8 mouse cellular contexts compared by ENCODE assay signal in the genomic region with DNA sequence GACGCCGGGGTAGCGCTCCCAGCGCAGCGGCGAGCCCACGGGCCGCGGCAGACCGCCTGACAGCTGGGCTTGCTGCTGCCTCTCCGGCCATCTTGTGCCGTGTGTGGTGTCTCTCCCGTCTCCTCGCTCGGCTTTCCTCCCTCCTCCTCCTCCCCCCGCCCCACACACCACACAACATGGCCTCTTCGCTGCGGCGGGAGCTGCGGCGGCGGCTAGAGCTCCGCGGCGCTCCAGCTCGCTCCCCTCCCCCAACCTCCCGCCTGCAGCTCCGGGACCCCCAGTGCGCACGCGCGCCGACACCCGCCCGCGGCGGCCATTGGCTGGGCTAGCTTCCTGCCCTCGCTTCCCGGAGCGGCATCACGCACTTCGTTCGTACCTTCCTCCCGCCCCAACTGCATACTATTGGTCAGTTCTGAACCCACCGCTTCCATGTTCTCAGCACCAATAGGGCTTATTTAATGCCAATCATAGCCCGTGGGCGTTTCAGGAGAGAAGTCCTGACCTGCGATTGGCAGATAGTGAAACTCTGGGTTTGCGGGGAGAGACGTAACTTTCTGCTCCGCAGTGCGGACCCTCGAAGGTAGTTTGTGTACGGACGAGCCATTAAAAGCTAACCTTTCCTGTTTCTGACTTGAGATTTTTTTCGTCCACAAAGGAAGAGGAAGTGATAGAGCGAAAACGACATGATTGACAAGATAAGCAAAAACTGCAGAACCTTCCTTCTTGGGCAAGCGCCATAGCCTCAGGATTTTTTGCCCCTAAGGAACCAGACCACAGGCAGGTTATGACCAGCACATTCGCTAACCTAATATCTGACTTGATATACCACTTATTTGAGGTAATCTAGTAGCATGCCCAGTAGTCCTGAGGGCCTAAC. TPM values are rescaled to one million over a fixed set of nuclear protein-coding genes. Genes with fewer than 3 reads are reported as not detected.
DNase-seq lines count a peak whose midpoint lies in the region; ATAC-seq lines count a peak whose summit lies in the region.

No protein-coding gene starts in this region.

- peak overlapping the region; percentile 99 for H3K4me3 ChIP-seq in brown adipose tissue, adult 24 weeks (ENCODE audit: insufficient read depth, low read depth, low read length)
- H3K4me3 ChIP-seq in heart, embryonic 13.5 days: peak overlapping the region; percentile 100
- H3K4me3 ChIP-seq in liver, embryonic 12.5 days: peak overlapping the region; percentile 99
- peak overlapping the region; percentile 97 for H3K4me3 ChIP-seq in stomach, embryonic 15.5 days (replicated peaks)

- no peaks in the 10 kb centered on the region for H3K36me3 ChIP-seq in heart, embryonic 13.5 days
- no peaks in the 10 kb centered on the region; the same call in 1 of the 2 replicates for H3K36me3 ChIP-seq in liver, embryonic 12.5 days
- H3K36me3 ChIP-seq in stomach, embryonic 15.5 days: no peaks in the 10 kb centered on the region

- H3K27ac ChIP-seq in brown adipose tissue, adult 24 weeks (replicated peaks; ENCODE audit: low read depth, low read length): peak overlapping the region; percentile 99
- H3K27ac ChIP-seq in heart, embryonic 13.5 days (replicated peaks): peak overlapping the region; percentile 100
- H3K27ac ChIP-seq in liver, embryonic 12.5 days: peak overlapping the region; percentile 100
- peak overlapping the region; percentile 99 for H3K27ac ChIP-seq in stomach, embryonic 15.5 days

- peaks cover 5% of the 10 kb centered on the region; the same call in 1 of the 2 replicates for H3K4me1 ChIP-seq in brown adipose tissue, adult 24 weeks (ENCODE audit: control insufficient read depth, insufficient read depth, insufficient read length, low read length)
- peaks cover 19% of the 10 kb centered on the region for H3K4me1 ChIP-seq in heart, embryonic 13.5 days
- peaks cover 24% of the 10 kb centered on the region for H3K4me1 ChIP-seq in liver, embryonic 12.5 days
- peaks cover 6% of the 10 kb centered on the region; the same call in 1 of the 2 replicates for H3K4me1 ChIP-seq in stomach, embryonic 15.5 days

- no peaks in the 10 kb centered on the region for H3K27me3 ChIP-seq in heart, embryonic 13.5 days (replicated peaks)
- no peaks in the 10 kb centered on the region for H3K27me3 ChIP-seq in liver, embryonic 12.5 days (replicated peaks)
- no peaks in the 10 kb centered on the region for H3K27me3 ChIP-seq in stomach, embryonic 15.5 days (replicated peaks)

- under 1% methylated on average over 57 of the region's 60 CpGs for WGBS in heart, embryonic 13.5 days
- under 1% methylated on average over 60 of the region's 60 CpGs for WGBS in liver, embryonic 12.5 days (ENCODE audit: insufficient replicate concordance)
- WGBS in stomach, embryonic 15.5 days: under 1% methylated on average over 58 of the region's 60 CpGs

- DNase-seq in CD4-positive, CD25-positive, alpha-beta regulatory T cell, adult 2 months (ENCODE audit: low read depth, low spot score): peak; percentile 100
- peak; percentile 100 for DNase-seq in fat pad, adult 2 months (ENCODE audit: extremely low read depth, low read depth, low spot score)
- peak; percentile 100 for DNase-seq in kidney, postnatal 10 days
- DNase-seq in natural killer cell, adult 2 months (ENCODE audit: low spot score in 2 of 2): peak; percentile 99

- no peaks in the 10 kb centered on the region for H3K9me3 ChIP-seq in heart, embryonic 13.5 days
- H3K9me3 ChIP-seq in liver, embryonic 12.5 days (replicated peaks): no peaks in the 10 kb centered on the region
- H3K9me3 ChIP-seq in stomach, embryonic 15.5 days: no peaks in the 10 kb centered on the region

- H3K9ac ChIP-seq in heart, embryonic 13.5 days: peak overlapping the region; percentile 100
- peak overlapping the region; percentile 100 for H3K9ac ChIP-seq in liver, embryonic 12.5 days
- H3K9ac ChIP-seq in stomach, embryonic 15.5 days: peak overlapping the region; percentile 100

- ATAC-seq in heart, embryonic 13.5 days (ENCODE audit: extremely low read depth, insufficient number of reproducible peaks, low FRiP score, low TSS enrichment): peak; percentile 99
- ATAC-seq in liver, embryonic 12.5 days: peak; percentile 99
- ATAC-seq in stomach, embryonic 15.5 days (ENCODE audit: insufficient read depth, low FRiP score, low read depth): peak; percentile 100

- H3K4me2 ChIP-seq in heart, embryonic 13.5 days: peak overlapping the region; percentile 70
- peak overlapping the region; percentile 76 for H3K4me2 ChIP-seq in liver, embryonic 12.5 days
- peak overlapping the region; percentile 62 for H3K4me2 ChIP-seq in stomach, embryonic 15.5 days

RNA-seq across cellular contexts. Expression of a gene that starts 16.9 kb away (rescaled TPM):
- 22.6 and 29.2 TPM in 2 replicates for polyA plus RNA-seq in brown adipose tissue, adult 24 weeks (2012; ENCODE audit: insufficient read depth, insufficient read length, missing spikeins)
- polyA plus RNA-seq in heart, embryonic 13.5 days (2015; fragmentation: Nextera tagmentation; extraction: Ambion mirVana): 31.3 and 34.1 TPM in 2 replicates
- polyA plus RNA-seq in liver, embryonic 12.5 days (2016; fragmentation: Nextera tagmentation; extraction: Ambion mirVana): 26.2 and 28.9 TPM in 2 replicates
- polyA plus RNA-seq in stomach, embryonic 15.5 days (2015; fragmentation: Nextera tagmentation; extraction: Ambion mirVana): 43.3 and 48.8 TPM in 2 replicates

Comparison
In these comparisons a context has a peak if more than half of its experiments do, and no peak if none do; other contexts are left out.
1. Peak in every context shown above with its lines: DNase-seq, ATAC-seq, H3K4me3 ChIP-seq and H3K27ac ChIP-seq.